Mouse (Mus musculus) T-helper 2 cell (primary cell): ENCODE measurements around the gene Tshz2.

Experiments
- in situ Hi-C: fragments of 300-600 bp; cut with MboI, MseI; formaldehyde crosslinking; loops from one replicate; pipeline ENCODE4 v1.15.1; 2025; ENCODE audit warnings: high pct_unique_total_duplicates

Gene Tshz2

DNA sequence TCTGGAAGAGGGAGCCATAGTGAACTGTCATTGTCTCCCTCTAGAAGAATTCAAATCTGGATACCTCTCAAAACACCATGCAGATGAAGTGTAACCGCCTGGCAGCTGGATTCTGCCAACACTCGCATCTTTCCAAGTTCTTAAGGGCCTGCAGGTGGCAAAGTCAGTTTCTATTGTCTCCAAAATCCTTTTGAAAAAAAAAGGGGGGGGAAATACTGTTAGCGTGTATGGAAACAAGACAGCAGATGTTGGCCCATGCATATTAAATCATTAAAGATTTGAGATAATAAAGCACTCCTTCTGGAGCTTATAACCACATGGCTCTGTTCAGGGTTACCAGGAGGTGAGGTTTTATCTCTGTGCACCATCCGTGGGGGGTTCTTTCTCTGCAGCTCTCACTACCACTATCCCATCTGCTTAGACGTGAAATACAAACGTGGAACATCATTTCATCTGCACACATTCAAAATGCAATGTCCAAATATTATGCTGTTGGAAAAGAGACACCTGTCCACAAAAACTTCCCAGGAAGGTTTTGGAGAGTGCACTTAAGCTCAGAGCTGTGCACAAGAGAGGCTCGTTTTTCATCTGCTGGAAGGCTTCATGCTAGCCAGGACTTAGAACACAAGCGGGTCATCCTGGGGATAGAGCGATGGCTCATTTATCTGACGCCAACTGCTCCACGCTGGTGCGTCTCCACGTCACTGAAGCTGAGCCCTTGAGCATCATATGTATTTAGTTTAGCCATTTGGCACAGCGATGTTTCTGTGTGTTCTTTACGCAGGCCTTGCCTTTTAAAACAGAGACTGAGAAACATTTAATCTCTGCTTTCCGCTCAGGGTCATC lies 307.7 kb downstream of the Tshz2 start:
- in situ Hi-C loops, result no loop called here

DNA sequence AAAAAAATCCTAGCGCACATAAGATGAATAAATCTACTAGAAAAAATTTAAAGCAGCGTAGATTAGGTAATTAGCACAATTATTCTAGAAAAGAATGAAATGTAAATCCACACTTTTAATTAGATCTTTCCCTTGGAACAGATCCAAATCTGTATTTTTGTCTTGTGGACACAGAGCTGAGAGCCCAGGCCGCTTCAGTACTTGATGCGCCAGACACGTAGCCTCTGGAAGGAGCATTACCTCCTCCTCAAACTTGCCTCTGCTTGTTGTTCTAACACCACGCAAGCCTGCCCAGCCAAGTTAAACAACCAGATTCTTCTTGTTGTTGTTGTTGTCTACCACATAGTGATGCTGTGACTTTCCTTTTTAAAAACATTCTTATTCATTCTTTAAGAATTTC lies 310.9 kb downstream of the Tshz2 start:
- in situ Hi-C loops, result no loop called here

DNA sequence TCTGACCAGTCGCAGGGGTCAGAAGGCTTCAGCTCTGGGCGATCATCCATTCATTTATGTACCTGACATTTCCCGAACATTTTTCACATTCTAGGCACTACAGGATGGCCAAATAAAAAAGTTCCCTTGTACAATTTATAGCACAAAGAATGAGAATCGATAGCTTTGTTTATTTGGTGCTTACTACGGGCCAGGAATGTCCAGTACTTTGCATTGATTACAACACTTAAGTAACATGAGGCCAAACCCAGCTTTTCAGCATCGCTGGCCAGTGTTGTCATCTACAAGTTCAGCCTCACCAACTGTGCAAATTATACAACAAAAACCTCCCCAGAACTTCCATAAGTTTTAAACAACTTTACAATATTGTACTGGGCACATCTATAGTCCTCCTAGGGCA lies 315.3 kb downstream of the Tshz2 start:
- in situ Hi-C loops, result no loop called here

DNA sequence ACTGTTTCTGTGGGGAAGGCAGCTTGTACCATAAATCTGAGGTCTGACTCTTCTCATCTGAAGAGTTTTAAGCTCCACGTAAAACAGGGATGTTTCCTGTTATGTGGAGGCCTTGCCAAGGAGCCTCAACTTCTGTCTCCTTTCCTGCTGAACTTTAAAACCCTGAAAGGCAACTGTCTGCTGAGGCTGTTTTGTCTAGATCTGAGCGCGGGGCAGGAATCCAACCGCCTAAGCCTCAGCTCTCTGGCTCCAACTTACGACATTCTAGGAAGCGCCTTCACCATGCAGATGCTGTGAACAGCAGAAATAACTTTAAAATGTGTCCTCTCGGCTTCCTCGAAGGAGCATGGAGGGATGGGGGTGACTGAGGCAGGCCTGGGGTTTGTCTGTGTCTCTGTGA lies 318.2 kb downstream of the Tshz2 start:
- in situ Hi-C loops, result no loop called here

DNA sequence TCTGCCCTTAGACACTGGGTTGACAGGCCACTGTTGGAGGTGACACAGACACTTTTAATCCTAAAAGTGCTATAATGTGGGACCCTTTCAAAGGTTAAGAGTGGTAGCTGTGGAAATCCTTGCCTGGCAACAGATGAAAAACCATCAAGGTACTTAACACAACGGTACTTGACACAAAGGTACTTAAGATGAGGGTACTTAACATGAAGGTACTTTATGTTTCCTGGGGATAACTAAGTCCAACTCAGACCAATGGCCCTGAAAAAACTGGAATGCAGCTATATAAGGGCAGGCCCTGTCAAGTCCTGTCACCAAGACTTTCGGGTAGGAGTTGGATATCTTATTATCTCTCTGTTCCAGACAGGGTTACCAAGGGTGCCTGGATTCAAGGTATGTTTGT lies 320.2 kb downstream of the Tshz2 start:
- in situ Hi-C loops, result no loop called here

DNA sequence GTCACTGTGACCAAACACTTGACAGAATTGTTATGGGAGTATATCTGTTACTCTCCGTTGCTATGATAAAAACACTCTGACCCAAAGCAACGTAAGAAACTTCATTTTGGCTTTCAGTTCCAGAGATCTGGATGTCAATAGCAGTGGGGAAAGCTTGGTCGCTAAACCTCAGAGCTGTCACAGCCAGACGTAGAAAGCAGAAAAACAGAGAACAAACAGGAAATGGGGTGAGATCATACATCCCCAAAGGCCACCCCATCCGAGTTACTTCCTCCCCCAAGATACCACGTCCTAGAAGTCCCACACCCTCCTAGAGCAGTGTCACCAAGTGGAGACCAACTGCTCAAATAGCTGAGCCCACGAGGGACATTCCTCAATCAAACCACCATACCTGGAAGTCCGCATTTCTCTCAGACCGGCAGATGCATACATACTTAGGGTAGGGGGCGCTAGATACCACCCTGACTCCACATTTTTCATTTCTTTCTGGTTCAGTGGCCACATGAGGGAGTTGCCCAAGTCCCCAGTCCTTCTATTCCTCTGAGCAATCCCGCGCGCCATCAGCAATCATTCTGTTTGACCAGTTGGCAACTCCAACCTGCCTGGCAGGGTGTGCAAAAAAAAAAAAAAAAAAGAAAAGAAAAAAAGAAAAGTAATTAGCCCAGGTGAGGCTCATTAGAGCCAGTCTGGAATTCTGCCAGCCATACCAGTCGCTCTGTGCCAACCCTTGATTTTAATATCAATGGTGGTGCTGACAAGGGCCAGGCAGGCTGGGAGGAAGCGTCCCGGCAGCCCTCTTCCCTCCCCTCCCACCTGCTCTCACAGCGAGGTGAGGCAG lies 326.1 kb downstream of the Tshz2 start:
- in situ Hi-C loops, result no loop called here

DNA sequence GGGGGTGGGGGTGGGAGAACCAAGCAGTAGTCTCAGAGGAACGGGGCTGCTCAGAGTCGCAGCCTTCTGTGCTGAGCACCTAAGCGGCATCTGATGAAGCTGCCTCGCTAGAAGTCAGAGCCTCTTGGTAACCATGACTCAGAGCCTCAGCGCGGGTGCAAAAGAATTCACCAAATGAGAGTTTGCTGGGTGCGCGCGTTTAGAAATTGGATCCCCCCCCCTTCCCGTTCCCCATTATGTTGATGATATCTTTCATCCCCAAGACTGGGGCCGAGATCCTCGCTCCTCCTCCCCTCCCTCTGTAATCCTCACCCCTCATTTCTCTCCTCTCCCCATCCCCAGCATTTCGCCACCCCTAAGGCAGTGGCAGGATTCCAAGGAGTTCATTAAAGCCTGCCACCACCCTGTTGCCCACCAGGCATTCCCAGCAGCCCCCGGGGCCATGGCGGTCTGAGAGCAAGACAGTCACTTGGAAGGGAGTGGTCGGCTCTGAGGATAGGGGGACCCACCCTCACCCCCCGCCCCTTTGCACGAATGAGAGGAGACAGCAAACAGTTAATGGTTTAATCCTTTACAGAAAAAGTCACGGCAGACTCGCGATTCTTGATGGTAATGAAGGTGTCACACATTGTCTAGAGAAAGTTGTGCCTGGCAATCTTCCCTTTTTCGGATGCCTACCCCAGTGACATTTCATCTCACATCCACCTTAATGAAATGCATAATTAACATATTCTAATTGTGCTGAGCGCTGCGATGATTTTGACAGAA lies 328.8 kb downstream of the Tshz2 start:
- in situ Hi-C loops, result no loop called here

DNA sequence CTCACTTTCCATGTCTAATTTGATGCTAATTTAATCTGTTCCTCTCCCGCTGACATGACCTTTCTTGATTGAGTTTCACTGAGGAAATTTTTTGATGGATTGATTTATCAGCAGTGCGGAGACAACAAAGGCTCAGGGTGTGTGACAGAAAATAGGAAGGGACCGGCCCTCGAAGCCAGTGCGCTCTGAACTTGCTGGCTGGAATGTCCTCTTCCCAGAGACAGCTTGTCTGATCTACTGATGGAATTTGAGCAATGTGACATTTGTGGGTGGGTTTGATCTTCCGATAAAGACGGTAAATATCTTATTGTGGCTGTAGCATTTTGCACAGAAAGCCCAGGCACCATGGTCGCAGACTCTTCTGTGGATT lies 329.4 kb downstream of the Tshz2 start:
- in situ Hi-C loops, result no loop called here

DNA sequence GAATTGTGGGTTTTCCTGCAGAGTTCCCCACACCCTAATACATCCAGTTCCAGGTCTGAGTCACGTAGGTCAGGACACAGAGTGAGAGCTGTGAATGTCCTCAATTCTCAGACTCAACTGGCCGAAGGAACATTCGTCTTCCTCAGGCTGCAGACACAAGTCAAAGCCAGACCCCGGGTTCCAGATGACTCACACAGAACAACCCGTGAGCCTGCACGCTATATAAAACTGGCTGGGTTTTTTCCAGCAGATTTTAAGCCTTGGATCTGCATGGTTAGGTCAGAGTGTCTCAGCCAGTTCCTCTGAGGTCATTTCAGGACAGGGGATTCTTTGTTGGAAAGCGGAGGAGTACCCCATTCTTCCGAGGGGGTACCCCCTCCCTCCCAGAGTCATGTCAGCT lies 330.0 kb downstream of the Tshz2 start:
- in situ Hi-C loops, result no loop called here

DNA sequence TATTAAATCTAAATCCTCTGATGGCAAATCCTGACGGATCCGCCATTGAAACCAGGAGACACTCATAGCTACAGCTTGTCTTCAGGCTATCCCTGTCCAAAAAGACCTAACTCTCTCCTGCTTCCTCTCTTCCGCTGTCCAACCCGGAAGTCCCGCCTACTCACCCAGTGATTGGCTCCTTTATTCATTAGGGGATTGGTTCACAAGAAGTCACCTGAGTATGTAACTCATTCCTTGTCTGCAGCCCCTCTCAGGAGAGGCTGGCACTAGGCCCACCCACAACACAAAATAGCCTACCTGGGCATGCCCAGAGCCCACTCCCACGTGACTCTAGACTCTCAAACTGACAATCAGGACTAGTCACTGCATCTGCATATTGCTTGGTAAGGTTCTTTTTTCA lies 337.7 kb downstream of the Tshz2 start:
- in situ Hi-C loops, result loop anchor here (5.0 kb wide), 1 partner anchor 97 kb away; no protein-coding TSS in a partner anchor

DNA sequence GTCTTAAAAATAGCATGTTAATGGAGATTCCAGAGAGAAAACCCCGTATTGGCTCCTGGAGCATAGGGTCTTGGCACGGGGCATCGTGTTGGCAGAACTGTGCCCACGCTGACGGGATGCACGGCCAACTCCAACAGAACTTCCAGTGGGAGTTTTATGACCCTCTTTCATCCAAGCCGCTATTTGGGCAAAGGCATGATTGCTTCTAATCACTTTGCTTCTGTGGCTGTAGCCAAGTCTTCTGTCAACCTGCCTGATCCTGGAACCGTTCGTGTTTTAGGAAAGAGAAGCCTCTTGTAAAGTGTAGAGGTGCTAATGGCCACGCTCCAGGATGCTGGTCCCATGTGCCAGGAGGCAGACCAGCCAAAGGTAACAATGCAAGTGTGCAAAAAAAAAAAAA lies 350.1 kb downstream of the Tshz2 start:
- in situ Hi-C loops, result no loop called here

DNA sequence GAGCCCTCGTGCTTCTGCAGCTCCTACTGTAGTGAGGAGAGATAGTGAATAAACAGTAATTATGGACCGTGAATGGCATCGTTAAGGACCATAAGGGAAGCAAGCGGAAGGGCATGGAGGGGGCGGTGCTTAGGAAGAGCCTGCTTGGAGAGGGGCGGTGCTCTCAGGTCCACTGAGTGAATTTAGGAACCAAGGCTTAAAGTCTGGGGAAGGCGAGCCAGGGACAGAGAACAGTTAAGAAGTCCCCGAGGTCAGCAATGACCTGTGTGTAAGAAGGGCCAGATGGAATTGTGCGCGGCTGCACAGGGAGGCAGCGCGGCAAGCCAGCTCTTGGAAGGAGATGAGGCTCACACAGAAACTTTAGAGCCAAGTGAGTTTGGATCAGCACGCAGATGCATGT lies 354.4 kb downstream of the Tshz2 start:
- in situ Hi-C loops, result no loop called here

DNA sequence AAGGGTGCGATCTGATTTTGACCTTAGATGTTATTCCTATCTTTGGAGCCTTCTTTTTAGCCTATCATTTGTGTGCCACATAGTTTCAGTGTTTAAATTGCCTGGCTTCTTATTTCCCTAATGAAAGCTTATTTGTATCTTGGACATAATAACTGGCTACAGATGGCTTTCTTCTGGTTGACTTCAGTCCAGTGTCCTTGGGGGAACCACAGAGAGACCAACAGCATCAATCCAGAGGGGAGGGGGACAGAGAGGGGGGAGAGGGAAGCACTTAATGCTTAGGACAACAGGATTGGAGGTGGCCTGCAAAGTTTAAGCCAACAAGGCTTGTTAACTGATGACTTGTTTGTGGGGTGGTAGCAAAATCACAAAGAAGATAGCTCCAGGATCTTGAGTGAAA lies 356.4 kb downstream of the Tshz2 start:
- in situ Hi-C loops, result no loop called here

DNA sequence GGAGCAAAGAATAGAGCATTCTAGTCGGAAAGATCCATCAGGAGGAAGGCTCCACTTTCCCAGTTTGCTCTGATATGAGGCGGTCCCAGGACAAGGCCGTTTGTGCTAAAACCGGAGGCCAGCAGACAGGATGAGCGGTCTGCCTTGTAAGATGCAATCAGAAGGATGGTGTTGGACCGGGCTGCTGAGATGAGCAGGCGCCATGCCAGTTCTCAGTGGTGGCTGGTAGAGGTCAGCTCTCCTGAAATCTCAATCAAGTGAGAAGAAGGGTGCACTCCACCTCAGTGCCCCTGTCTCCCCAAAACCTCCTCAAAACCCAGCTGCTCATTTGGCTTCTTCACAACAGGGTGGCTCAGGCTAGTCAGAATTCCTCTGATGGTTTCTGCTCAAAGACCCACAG lies 358.2 kb downstream of the Tshz2 start:
- in situ Hi-C loops, result loop anchor here (10.0 kb wide), 1 partner anchor 584 kb away; no protein-coding TSS in a partner anchor

DNA sequence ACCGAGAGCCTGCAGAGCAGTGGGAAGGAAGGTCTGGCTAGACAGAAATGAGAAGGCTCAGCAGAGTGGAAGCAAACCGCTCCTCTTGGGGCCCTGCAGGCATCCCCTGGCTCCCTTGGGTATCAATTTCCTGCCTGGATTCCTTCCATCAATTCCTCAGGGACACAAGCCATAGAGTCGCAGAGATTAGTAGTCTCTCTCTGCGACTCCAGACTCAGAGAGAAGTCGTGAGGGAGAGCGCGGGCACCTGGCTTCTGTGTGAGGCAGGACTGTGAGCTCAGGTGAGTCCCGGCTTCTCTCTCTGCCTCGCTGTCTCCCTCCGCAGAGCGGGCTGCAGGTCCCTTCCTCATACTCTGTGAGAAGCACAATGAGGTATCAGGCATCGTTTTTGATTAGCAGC lies 363.2 kb downstream of the Tshz2 start:
- in situ Hi-C loops, result loop anchor here (10.0 kb wide), 1 partner anchor 579 kb away; no protein-coding TSS in a partner anchor

DNA sequence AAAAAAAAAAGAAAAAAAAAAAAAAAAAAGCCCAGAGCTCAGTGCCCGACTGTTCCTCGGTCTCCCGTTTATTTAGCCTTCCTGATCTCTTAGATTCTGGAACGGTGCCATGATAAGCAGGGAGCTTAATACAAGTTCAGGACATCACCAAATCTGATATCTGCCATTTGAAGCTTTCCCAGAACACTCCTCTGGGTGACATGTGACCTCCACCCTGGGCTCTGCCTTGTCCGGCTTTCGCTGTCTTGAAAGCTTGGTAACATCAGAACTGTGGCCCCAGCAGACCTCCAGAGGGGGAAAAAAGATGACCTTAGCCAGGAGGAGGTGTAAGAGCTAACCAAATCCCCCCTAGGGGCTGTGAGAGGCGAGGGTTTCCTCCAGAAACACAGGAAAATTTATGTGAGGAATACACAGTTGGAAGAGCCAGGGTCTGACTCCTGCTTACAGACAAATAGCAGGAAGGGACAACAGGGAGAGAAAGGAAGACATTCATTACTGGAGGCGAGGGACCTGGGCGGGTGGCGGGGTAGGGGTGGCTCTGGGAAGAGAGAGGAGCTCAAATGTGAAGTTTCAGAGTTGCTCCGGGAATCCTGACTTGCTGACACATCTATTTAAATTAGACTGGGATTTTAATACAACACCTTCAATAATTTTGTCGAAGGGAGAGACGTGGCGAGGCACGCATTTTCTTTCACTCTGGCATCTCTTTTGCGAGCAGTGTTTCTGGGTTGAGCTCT lies 363.9 kb downstream of the Tshz2 start:
- in situ Hi-C loops, result loop anchor here (10.0 kb wide), 1 partner anchor 578 kb away; no protein-coding TSS in a partner anchor

DNA sequence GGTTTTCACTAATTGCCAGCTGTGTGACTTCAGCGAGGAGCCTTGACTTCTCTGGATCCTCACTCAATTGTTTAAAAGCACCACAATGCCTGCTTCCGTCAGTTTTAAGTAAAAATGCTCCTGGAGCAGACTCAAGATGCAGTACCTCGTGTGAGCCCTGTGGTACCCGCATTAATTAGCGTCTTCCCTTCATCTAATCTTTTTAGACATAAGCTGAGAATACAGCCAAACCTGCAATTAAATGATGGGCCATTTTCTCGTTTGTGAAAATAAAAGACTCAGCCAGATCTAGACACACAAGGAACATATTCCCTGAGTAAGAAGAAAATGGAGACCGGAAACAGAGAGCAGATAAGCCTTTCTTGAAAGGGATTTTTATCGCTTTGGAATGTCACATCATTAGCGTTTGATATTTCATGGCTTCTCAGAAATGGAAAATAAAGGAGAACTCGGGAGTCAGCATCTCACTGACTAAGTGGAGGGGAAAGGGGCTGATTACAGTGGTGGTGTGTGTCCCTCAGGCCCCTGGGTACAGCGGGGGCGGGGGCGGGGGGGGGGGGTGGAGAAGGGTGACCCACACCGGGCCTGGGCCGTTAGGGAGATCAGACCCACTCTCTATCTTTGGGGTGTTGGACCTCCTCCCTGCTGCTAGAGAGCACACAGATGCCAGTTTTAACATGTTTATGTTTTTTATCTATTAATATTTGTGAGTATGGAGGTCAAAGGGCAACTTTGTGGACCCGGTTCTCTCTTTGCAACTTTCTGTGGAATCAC lies 364.6 kb downstream of the Tshz2 start:
- in situ Hi-C loops, result loop anchor here (10.0 kb wide), 1 partner anchor 577 kb away; no protein-coding TSS in a partner anchor

DNA sequence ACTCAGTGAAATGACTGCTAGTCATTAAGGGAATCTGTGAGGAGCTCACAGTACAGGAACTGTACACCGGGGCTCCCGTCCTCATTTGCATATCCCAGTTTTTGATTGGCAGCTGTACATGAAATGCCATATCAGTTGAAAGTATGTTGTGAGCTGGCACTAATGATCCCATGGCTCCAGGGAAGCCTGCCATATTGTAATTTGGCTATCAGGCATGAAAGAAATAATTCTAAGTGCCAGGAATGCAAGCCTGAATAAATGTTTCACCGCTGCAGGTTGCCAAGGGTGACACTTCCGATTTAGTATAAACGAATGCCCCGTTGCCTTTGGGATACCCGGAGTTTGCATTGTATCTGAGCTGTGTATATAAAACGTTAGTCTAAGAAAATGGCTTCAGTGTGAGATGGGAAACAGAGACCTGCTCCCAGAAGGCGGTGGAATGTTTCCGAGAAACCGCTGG lies 366.1 kb downstream of the Tshz2 start:
- in situ Hi-C loops, result loop anchor here (10.0 kb wide), 1 partner anchor 576 kb away; no protein-coding TSS in a partner anchor

DNA sequence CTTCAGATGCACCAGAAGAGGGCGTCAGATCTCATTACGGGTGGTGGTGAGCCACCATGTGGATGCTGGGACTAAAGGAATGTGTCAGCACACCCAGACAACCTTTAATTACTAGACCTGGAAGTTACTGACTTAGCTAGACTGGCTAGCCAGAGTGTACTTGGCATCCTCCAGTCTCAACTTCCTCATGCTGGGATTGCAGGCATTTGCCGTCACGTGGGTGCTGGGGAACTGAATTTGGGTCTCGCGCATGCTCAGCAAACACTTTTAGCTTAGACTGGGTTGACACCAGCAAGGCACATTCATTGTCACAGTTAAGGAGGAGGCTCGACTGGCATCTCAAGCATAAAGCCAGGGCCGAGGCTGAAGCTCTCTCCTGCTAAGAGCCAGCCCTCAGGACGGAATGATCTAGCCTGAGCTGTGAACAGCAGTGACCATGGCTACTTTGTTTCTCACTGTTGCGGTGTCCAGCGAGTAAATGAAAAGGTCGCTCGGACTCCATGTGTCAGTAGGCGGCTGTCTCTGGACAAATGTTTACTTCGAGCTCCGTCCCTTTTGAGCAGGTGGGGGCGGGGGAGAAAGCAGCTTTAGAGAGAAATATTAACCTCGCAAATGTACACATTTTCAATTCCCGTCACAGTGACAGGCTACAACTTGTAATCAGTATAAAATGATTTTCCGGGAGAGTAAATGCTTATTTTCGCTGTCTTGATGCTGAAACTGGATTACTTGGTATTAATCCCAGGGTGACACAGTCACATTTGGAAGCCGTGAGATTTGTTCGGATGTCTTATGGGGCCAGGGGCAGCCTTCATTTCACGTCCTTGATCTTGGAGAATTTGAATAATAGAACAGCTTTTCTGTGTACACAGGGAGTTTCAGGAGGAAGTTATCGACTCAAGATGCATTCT lies 370.0 kb downstream of the Tshz2 start:
- in situ Hi-C loops, result loop anchor here (10.0 kb wide), 1 partner anchor 992 kb away; no protein-coding TSS in a partner anchor
